Mouse (Mus musculus): ENCODE data around the gene Rab17.

GRCm38 (mm10) chr1:90975960-90976359 lies 6.5 kb upstream of the Rab17 start:
- no peak for TF ChIP-seq GATA1 (IDR thresholded peaks at IDR 0.05; ENCODE audit: borderline replicate concordance, low read length)
- no peak for TF ChIP-seq FLI1 (IDR thresholded peaks at IDR 0.05; ENCODE audit: low read length)
